Mouse (Mus musculus): ENCODE results near the gene 4933434E20Rik. TPM values are rescaled to one million over a fixed set of nuclear protein-coding genes. Genes with fewer than 3 reads are reported as not detected.

Gene 4933434E20Rik
- polyA plus RNA-seq, 1 experiment: 93.9 TPM

Other genes starting within 250 kb of the 4933434E20Rik start
- 2.0 and 2.4 TPM in 2 replicates for gene She, start 220.3 kb upstream of the 4933434E20Rik start, polyA plus RNA-seq (2012; rRNA removed)
- gene Il6ra, start 138.4 kb upstream of the 4933434E20Rik start, polyA plus RNA-seq (2012; rRNA removed): 1.7 and 2.3 TPM in 2 replicates
- gene Atp8b2, start 88.1 kb upstream of the 4933434E20Rik start, polyA plus RNA-seq (2012; rRNA removed): 104 and 105 TPM in 2 replicates
- 88.0 and 96.1 TPM in 2 replicates for gene Hax1, start 52.9 kb upstream of the 4933434E20Rik start, polyA plus RNA-seq (2012; rRNA removed)
- gene Ubap2l, start 992 bp downstream of the 4933434E20Rik start, polyA plus RNA-seq (2012; rRNA removed): 106 and 121 TPM in 2 replicates
- 166 and 178 TPM in 2 replicates for gene Tpm3, start 21.0 kb downstream of the 4933434E20Rik start, polyA plus RNA-seq (2012; rRNA removed)
- gene Nup210l, start 52.5 kb downstream of the 4933434E20Rik start, polyA plus RNA-seq (2012; rRNA removed): 0.40 and 0.42 TPM in 2 replicates
- gene Rps27, start 162.0 kb downstream of the 4933434E20Rik start, polyA plus RNA-seq (2012; rRNA removed): 971 and 1,230 TPM in 2 replicates
- gene Rab13, start 162.1 kb downstream of the 4933434E20Rik start, polyA plus RNA-seq (2012; rRNA removed): 11.2 TPM in 2 replicates
- gene Jtb, start 180.0 kb downstream of the 4933434E20Rik start, polyA plus RNA-seq (2012; rRNA removed): 52.7 and 57.6 TPM in 2 replicates
- gene Creb3l4, start 191.9 kb downstream of the 4933434E20Rik start, polyA plus RNA-seq (2012; rRNA removed): 0.29 and 0.38 TPM in 2 replicates
- 33.7 and 36.1 TPM in 2 replicates for gene Slc39a1, start 196.5 kb downstream of the 4933434E20Rik start, polyA plus RNA-seq (2012; rRNA removed)
- 55.0 and 58.0 TPM in 2 replicates for gene Crtc2, start 202.5 kb downstream of the 4933434E20Rik start, polyA plus RNA-seq (2012; rRNA removed)
- 38.1 and 43.1 TPM in 2 replicates for gene Dennd4b, start 213.5 kb downstream of the 4933434E20Rik start, polyA plus RNA-seq (2012; rRNA removed)
- gene Gatad2b, start 241.5 kb downstream of the 4933434E20Rik start, polyA plus RNA-seq (2012; rRNA removed): 33.4 and 38.4 TPM in 2 replicates